In genomic region chr2:26482824-26483223, GRCm38 (mm10) we compare ENCODE assay signal across 9 mouse cellular contexts. TPM values are rescaled to one million over a fixed set of nuclear protein-coding genes. Genes with fewer than 3 reads are reported as not detected.
DNase-seq lines count a peak whose midpoint lies in the region; TF ChIP-seq lines count a peak whose summit lies in the region.
"Had no signal": no experiment of that assay in that cellular context is flagged by ENCODE, and none has a peak within 500 bp of the region (broad histone marks: within the 10 kb centered on the region; RNA-seq: fewer than 3 reads in every experiment).

No protein-coding gene starts in this region.

- no peak for TF ChIP-seq POLR2A in spleen, adult 2 months (IDR thresholded peaks at IDR 0.05; ENCODE audit: low read depth, low read length)

- H3K4me3 ChIP-seq in heart, embryonic 10.5 days, result no peak overlapping the region
- no peak overlapping the region for H3K4me3 ChIP-seq in spleen, adult 2 months (ENCODE audit: extremely low read depth, insufficient read depth, insufficient read length)
- no peak overlapping the region for H3K4me3 ChIP-seq in macrophage (ENCODE audit: inconsistent target)

- WGBS in heart, embryonic 10.5 days, result 81% methylated on average over 3 of the region's 3 CpGs
- WGBS in spleen, adult 2 months, result 60% methylated on average over 3 of the region's 3 CpGs
- 18% methylated on average over 3 of the region's 3 CpGs for whole genome bisulfite sequencing in macrophage (ENCODE audit: missing documents)

- peaks cover 62% of the 10 kb centered on the region for H3K4me1 ChIP-seq in heart, embryonic 10.5 days
- peaks cover 42% of the 10 kb centered on the region for H3K4me1 ChIP-seq in spleen, adult 2 months (ENCODE audit: control insufficient read depth, insufficient read depth, insufficient read length)

- TF ChIP-seq CTCF in spleen, adult 2 months (IDR thresholded peaks at IDR 0.05; ENCODE audit: extremely low read depth, insufficient read depth, insufficient read length, insufficient replicate concordance), result no peak

- H3K27me3 ChIP-seq in heart, embryonic 10.5 days (ENCODE audit: insufficient read depth, poor library complexity, severe bottlenecking), result peaks cover 3% of the 10 kb centered on the region; the same call in 1 of the 2 replicates
- H3K27me3 ChIP-seq in spleen, adult 2 months (ENCODE audit: control insufficient read depth, insufficient read depth, low read length), result no peaks in the 10 kb centered on the region

- H3K79me2 ChIP-seq in macrophage (ENCODE audit: inconsistent target), result peaks cover 48% of the 10 kb centered on the region

- intact Hi-C loops in heart, postnatal 10 days (cut with DNase I), result no loop called here

- H3K9me3 ChIP-seq in heart, embryonic 10.5 days, result no peaks in the 10 kb centered on the region

- no peak for DNase-seq in heart, embryonic 10.5 days (ENCODE audit: low spot score)
- no peak for DNase-seq in heart, postnatal 10 days
- no peak for DNase-seq in spleen, adult 2 months (ENCODE audit: low read depth in 1 of 2, low spot score in 2 of 2)
- no peak for DNase-seq in spleen, postnatal 14 days (ENCODE audit: low spot score in 2 of 2)
- DNase-seq in embryo, embryonic 11 days, result no peak
- no peak for DNase-seq in left cerebral cortex, adult 18-20 months (ENCODE audit: low spot score in 2 of 2)
- no peak for DNase-seq in cerebellum, postnatal 25 days
- DNase-seq: adrenal gland, adult 8-10 months had no signal

- peaks cover 58% of the 10 kb centered on the region for H3K36me3 ChIP-seq in heart, embryonic 10.5 days
- H3K36me3 ChIP-seq in spleen, adult 2 months (ENCODE audit: control insufficient read depth, insufficient read depth, low read length), result peaks cover 18% of the 10 kb centered on the region
- H3K36me3 ChIP-seq in macrophage (ENCODE audit: inconsistent target), result peaks cover 37% of the 10 kb centered on the region

- peak overlapping the region; percentile 17; the same call in 1 of the 2 replicates for H3K27ac ChIP-seq in heart, embryonic 10.5 days
- peak overlapping the region; percentile 68 for H3K27ac ChIP-seq in spleen, adult 2 months (ENCODE audit: insufficient read depth, low read length)
- peak overlapping the region; percentile 89 for H3K27ac ChIP-seq in macrophage

RNA-seq across cellular contexts. Expression of gene Notch1, which starts 33.6 kb away (rescaled TPM):
- 13.2 and 16.6 TPM in 2 replicates for polyA plus RNA-seq in heart, embryonic 10.5 days (2016; fragmentation: Nextera tagmentation; extraction: Ambion mirVana)
- 10 to 100 TPM; 54.0 to 54.3 TPM for total RNA-seq in heart, postnatal 10 days (2021)
- 34.6 and 39.6 TPM in 2 replicates for polyA plus RNA-seq in spleen, adult 2 months (2012; rRNA removed)
- 100 to 1,000 TPM in 11 of 26 experiments, 10 to 100 TPM in 15; 44.2 to 406 (median 95.6) TPM for total RNA-seq in macrophage (2018; cell fraction: chromatin; rRNA removed)
- total RNA-seq in macrophage (2018; cell fraction: cytosol; rRNA removed), result 10 to 100 TPM in 25 of 26 experiments, 1 to 10 TPM in 1; 7.8 to 71.2 (median 19.0) TPM
- 100 to 1,000 TPM in 4 of 26 experiments, 10 to 100 TPM in 22; 40.8 to 409 (median 59.9) TPM for total RNA-seq in macrophage (2018; cell fraction: nucleus; rRNA removed)
- polyA plus RNA-seq in macrophage (2018), result 7.4 to 12.5 TPM (median 11.5 TPM) in 3 replicates
- total RNA-seq in left cerebral cortex, adult 18-20 months (2021), result 10 to 100 TPM; 17.8 to 19.1 TPM

RNA-seq across cellular contexts. Expression of gene Sec16a, which starts 37.8 kb away (rescaled TPM):
- 24.7 and 26.4 TPM in 2 replicates for polyA plus RNA-seq in heart, embryonic 10.5 days (2016; fragmentation: Nextera tagmentation; extraction: Ambion mirVana)
- 10 to 100 TPM; 38.2 to 45.5 TPM for total RNA-seq in heart, postnatal 10 days (2021)
- 65.2 and 74.3 TPM in 2 replicates for polyA plus RNA-seq in spleen, adult 2 months (2012; rRNA removed)
- total RNA-seq in macrophage (2018; cell fraction: chromatin; rRNA removed), result 100 to 1,000 TPM in 17 of 26 experiments, 10 to 100 TPM in 9; 55.6 to 143 (median 105) TPM
- total RNA-seq in macrophage (2018; cell fraction: cytosol; rRNA removed), result 10 to 100 TPM; 35.0 to 58.5 (median 50.0) TPM
- 10 to 100 TPM; 44.2 to 98.8 (median 78.8) TPM for total RNA-seq in macrophage (2018; cell fraction: nucleus; rRNA removed)
- polyA plus RNA-seq in macrophage (2018), result 37.5 to 46.9 TPM (median 42.2 TPM) in 3 replicates
- 10 to 100 TPM; 42.7 to 46.0 TPM for total RNA-seq in left cerebral cortex, adult 18-20 months (2021)

Comparison
In these comparisons a context has a peak if more than half of its experiments do, and no peak if none do; other contexts are left out.
1. H3K27ac ChIP-seq: peak in every context shown above with its lines; median percentile 89 in macrophage; 68 in spleen, adult 2 months; 17 in heart, embryonic 10.5 days.